ENCODE assay signal across 9 mouse cellular contexts in genomic region chr17:42658634-42659422, GRCm38 (mm10). TPM values are rescaled to one million over a fixed set of nuclear protein-coding genes. Genes with fewer than 3 reads are reported as not detected.
A peak's percentile ranks its signal among the peaks of the same experiment; 100 is the strongest.
DNase-seq lines count a peak whose midpoint lies in the region; ATAC-seq and TF ChIP-seq lines count a peak whose summit lies in the region.
"Had no signal": no experiment of that assay in that cellular context is flagged by ENCODE, and none has a peak within 500 bp of the region (broad histone marks: within the 10 kb centered on the region; RNA-seq: fewer than 3 reads in every experiment).

No protein-coding gene starts in this region.

- no peak overlapping the region for H3K27ac ChIP-seq in heart, postnatal 0 days (ENCODE audit: low read depth)

- no peaks in the 10 kb centered on the region for H3K4me1 ChIP-seq in heart, postnatal 0 days (ENCODE audit: control insufficient read depth, insufficient read depth)

- peak; percentile 32 for TF ChIP-seq CTCF in C2C12 (IDR thresholded peaks at IDR 0.05; ENCODE audit: control insufficient read depth, insufficient read depth, insufficient read length)
- peak; percentile 85 for TF ChIP-seq CTCF in heart, postnatal 0 days (IDR thresholded peaks at IDR 0.05; ENCODE audit: low read depth)

- no peaks in the 10 kb centered on the region for H3K9me3 ChIP-seq in heart, postnatal 0 days (replicated peaks; ENCODE audit: control insufficient read depth, low read length)

- peak; percentile 14 for DNase-seq in Muller cell, postnatal 12 days (ENCODE audit: inconsistent ontology term)
- peak; percentile 79 for DNase-seq in embryo, embryonic 10.5 days (ENCODE audit: low spot score)
- DNase-seq in heart, postnatal 0 days (ENCODE audit: low spot score): peak; percentile 60
- peak; percentile 40 for DNase-seq in kidney, postnatal 14 days
- peak; percentile 32 for DNase-seq in lung, postnatal 10 days
- DNase-seq in right cerebral cortex, postnatal 10 days (ENCODE audit: low spot score in 2 of 2): peak; percentile 21 to 24
- no peak for DNase-seq in MN1 (ENCODE audit: low spot score)

- H3K36me3 ChIP-seq in C2C12 (ENCODE audit: control insufficient read depth, insufficient read depth): no peaks in the 10 kb centered on the region
- no peaks in the 10 kb centered on the region for H3K36me3 ChIP-seq in heart, postnatal 0 days (replicated peaks; ENCODE audit: control insufficient read depth, insufficient read depth, low read length)

- WGBS in heart, postnatal 0 days: 16% methylated on average over 14 of the region's 14 CpGs

- H3K27me3 ChIP-seq in C2C12 (ENCODE audit: control insufficient read depth, insufficient read depth, insufficient read length): no peaks in the 10 kb centered on the region
- no peaks in the 10 kb centered on the region for H3K27me3 ChIP-seq in heart, postnatal 0 days (ENCODE audit: control insufficient read depth, insufficient read depth, low read length)

- no peak for ATAC-seq in heart, postnatal 0 days (ENCODE audit: insufficient read depth, low read depth)

- no peak overlapping the region for H3K4me3 ChIP-seq in C2C12 (ENCODE audit: insufficient read depth, poor library complexity, severe bottlenecking)
- H3K4me3 ChIP-seq in heart, postnatal 0 days (ENCODE audit: low read depth, low read length): no peak overlapping the region

- no peak overlapping the region for H3K9ac ChIP-seq in heart, postnatal 0 days (replicated peaks; ENCODE audit: low read depth, low read length)

- no peak overlapping the region for H3ac ChIP-seq in C2C12 (ENCODE audit: control insufficient read depth, insufficient read length, low read depth)

- no peak overlapping the region for H3K4me2 ChIP-seq in heart, postnatal 0 days (ENCODE audit: low read depth, low read length)

- no peaks in the 10 kb centered on the region for H3K79me3 ChIP-seq in C2C12 (ENCODE audit: low read depth)

- no peak for TF ChIP-seq EP300 in heart, postnatal 0 days (IDR thresholded peaks at IDR 0.05; ENCODE audit: low read depth)

- H3K79me2 ChIP-seq in C2C12 (ENCODE audit: control insufficient read depth, insufficient read depth): no peaks in the 10 kb centered on the region

TF ChIP-seq in C2C12, 6 proteins besides CTCF, POLR2A, EP300 and RAD21:
- TF ChIP-seq USF1 (IDR thresholded peaks at IDR 0.05; ENCODE audit: low read depth) (no peak), FOSL1 (IDR thresholded peaks at IDR 0.05; ENCODE audit: insufficient read depth, low read length, poor library complexity, severe bottlenecking) (no peak), CEBPB (IDR thresholded peaks at IDR 0.05; ENCODE audit: low read depth) (no peak), MYOD1 (IDR thresholded peaks at IDR 0.05; ENCODE audit: control insufficient read depth, insufficient read length, low read depth) (no peak)

RNA-seq across cellular contexts. Expression of gene Adgrf4, which starts 33.3 kb away (rescaled TPM):
- 0.49 TPM for polyA plus RNA-seq in C2C12 (2012; fragmentation: generic; extraction: Trizol)
- 0.04 and 1.8 TPM in 2 replicates for total RNA-seq in heart, postnatal 0 days (2014; rRNA removed; ENCODE audit: low replicate concordance)
- 0.12 TPM in 1 of 2 replicates, not detected in the other for polyA plus RNA-seq in heart, postnatal 0 days (2015; fragmentation: Nextera tagmentation; extraction: Ambion mirVana)

RNA-seq across cellular contexts. Expression of gene Opn5, which starts 47.6 kb away (rescaled TPM):
- not detected for polyA plus RNA-seq in C2C12 (2012; fragmentation: generic; extraction: Trizol)
- not detected in 2 replicates for total RNA-seq in heart, postnatal 0 days (2014; rRNA removed; ENCODE audit: low replicate concordance)
- not detected in 2 replicates for polyA plus RNA-seq in heart, postnatal 0 days (2015; fragmentation: Nextera tagmentation; extraction: Ambion mirVana)
- total RNA-seq: layer of hippocampus, adult 8-10 months had no signal
